Mouse (Mus musculus): ENCODE data around the gene Vapa.

The Vapa gene

DNA sequence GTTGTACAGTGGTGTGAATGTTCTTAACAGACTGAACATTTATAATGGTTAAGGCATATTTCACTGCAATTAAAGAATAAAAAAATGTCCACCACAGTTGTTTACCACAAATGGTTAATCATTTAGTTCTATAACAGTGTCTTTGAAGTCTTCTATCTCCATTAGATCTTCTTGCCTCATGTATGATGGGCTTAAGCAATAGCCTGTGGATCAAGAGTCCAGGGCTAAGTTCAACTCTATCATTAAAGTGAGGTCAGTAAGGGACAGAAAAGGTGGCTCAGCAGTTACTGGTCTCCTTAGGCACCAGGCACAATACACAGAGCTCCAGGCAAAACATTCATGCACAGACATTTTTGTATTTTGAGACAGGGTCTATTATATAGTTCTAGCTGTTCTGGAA lies 9.8 kb upstream of the Vapa start:
- DNase-seq: no peak

- no peak for DNase-seq
Measured at GRCm38 (mm10) chr17:65618431-65618830, 5.1 kb upstream of the Vapa start.

DNA sequence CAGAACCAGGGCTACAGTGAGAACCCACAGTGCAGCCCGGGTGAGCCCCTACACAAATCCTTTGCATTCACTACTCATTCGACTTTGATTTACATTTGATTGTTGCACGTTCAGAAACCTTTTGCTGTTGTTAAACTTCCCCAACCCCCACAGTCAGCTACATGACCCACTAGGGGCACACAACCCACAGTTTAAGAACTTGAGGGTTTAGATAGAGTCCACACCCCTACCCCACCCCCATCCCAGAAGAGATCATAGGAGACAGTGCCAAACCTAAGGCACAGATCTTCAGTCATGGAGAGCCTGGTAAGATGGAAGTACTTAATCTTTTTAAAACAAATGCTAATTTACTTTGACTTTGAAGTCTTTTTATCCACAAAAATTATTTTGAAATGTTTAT lies 2.3 kb upstream of the Vapa start:
- DNase-seq: no peak

- no peak for DNase-seq
Measured at GRCm38 (mm10) chr17:65614431-65614830, 1.1 kb upstream of the Vapa start.

DNA sequence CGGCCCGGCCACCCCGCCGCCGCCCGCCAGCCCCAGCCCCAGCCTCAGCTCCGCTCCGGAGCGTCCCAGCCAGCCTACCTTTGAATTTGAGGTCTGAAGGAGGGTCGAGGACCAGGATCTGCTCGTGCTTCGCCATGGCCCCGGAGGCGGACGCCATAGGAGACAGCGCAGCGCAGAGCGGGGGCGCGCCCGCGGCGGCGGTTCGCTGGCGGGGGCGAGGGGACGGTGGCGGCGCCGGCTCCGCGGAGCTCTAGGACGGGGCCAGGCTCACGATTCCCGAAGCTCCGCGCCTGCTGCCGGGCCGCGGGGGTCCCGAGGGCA lies 253 bp downstream of the Vapa start:
- DNase-seq: no peak

GRCm38 (mm10) chr17:65612391-65613141 lies 789 bp downstream of the Vapa start:
- peak; percentile 51 for DNase-seq

- DNase-seq: no peak
Measured at GRCm38 (mm10) chr17:65611721-65612120, 1.6 kb downstream of the Vapa start.

- no peak for DNase-seq
Measured at GRCm38 (mm10) chr17:65608743-65609142, 4.6 kb downstream of the Vapa start.

- no peak for DNase-seq
Measured at GRCm38 (mm10) chr17:65608312-65608687, 5.1 kb downstream of the Vapa start.

- peak; percentile 24 for DNase-seq
Measured at GRCm38 (mm10) chr17:65607574-65608311, 5.6 kb downstream of the Vapa start.

DNA sequence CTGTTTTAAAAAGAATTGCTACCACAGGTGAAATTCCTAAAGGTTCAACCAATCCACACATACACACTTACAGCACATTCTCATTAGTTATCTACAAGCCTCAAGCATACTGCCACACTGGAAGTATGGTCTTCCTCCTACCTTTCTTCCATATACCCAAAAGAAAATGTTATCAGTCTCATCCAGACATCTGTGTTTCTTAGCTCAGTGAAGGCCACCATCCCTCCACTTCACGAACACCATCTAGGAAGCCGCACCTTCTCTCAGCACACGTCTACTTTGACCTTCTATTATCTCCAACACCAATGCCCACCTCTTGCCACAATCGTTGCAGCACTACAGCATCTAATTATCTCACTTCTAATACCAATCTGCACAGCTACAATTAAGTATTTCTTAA lies 7.3 kb downstream of the Vapa start:
- no peak for DNase-seq

DNA sequence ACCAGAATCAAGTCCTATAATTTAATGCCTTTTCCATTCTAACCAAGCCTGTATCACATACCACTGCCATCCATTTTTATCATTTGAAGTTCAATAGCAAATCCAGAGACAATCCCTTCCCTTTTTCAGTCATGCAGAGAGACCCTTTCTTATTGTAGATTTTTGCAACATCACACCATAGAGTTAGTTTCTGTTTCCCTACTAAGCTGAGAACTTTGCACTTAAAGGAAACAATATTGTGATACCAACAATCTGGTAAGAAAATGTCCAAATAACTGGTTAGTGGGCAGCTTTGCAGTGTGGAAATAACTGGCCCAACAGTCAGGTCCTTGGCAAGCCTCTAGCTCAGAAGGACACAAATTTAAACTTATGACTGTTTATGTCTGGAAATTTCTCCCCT lies 8.5 kb downstream of the Vapa start:
- no peak for DNase-seq

DNA sequence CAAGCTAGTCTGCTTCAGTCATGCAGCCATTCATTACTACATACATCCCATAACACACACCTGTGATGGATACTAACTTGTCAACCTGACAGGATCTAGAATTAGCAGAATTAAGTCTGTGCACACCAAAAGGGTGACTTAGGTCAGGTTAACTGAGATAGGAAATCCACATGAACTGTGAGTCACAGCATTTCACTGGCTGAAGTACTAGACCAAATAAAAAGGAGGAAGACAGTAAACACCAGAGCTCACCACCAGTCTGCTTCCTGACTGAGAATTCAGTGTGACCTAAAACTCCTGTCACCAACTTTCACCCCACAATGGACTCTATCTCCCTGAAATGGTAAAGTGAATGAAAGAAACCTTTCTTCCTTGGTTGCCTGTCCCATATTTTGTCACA lies 9.0 kb downstream of the Vapa start:
- no peak for DNase-seq

DNA sequence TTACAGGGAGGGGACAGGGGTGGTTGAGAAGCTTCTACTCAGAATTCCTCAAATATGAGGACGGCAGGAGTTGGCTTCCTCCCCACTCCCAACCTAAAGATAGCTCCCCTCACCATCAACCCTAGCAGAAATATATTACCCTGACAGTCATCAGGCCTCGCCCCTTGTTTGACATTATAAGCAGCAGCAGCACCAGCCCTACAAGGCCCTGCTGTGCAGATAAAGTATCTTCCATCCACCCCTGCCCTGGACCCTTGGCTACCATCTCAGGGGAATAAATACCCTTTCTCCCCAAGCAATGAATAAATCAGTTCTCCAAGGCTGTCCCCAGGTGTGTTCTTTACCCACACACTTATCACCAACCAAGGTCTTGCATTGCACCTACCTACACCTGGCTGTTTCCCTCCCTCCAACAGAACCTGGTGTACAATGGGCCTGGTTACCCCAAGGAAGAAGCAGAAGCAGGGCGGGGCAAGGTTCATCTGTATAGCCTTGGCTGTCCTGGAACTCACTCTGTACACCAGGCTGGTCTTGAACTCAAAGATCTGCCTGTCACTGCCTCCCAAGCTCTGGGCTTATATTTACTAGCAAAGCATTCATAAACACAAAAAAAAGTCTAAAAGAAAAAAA lies 15.4 kb downstream of the Vapa start:
- DNase-seq: no peak

GRCm38 (mm10) chr17:65594687-65595086 lies 18.7 kb downstream of the Vapa start:
- no peak for DNase-seq

DNA sequence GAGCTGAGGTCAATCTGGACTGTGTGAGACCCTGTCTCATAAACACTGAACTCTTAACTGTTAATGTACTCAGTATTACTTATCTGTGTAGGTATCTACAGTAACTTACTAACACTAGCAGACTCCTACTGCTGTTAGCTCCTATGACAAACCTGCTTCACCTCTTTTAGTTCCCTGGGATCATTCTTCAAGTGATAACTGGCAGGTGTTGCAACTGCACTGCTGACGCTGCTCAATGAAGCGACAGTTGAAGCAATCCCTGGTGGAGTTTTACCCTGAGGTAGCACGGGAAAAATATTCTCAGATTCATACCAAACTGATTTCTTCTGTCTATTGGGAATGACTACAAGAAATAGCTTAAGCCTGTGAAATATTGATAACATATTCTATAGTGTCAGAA lies 26.5 kb downstream of the Vapa start:
- DNase-seq: no peak

DNA sequence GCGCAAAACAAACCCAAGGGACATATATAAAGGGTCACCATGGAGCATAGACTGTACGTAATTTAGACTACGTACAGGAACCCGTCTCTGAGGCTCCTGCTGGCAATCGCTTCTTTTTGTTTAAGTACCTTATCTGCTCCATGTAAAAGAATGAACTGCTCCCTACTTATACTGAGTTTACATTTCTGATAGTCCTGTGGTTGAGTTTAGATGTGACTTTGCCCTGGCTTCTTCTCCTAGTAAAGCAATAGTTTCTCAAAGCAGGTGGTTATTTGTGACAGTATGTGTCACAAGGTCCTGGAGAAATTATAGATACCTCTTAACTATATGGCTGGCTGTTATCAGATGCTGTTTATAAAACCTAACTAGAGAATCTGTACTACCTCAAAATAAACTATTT lies 31.9 kb downstream of the Vapa start:
- no peak for DNase-seq

DNA sequence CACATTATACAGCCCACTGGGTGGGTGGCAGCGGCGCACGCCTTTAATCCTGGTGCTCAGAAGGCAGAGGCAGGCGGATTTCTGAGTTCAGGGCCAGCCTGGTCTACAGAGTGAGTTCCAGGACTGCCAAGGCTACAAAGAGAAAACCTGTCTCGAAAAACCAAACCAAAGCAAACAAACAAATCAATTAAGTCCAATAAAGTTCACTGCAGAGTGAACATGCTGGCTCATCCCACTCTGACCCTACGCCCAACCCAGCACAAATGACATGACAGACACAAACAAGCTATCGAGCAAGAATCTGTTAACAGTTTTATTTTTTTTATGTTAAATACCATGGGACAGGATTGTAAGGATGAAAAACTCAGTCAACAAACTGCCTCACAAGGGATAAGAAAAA lies 33.6 kb downstream of the Vapa start:
- no peak for DNase-seq

DNA sequence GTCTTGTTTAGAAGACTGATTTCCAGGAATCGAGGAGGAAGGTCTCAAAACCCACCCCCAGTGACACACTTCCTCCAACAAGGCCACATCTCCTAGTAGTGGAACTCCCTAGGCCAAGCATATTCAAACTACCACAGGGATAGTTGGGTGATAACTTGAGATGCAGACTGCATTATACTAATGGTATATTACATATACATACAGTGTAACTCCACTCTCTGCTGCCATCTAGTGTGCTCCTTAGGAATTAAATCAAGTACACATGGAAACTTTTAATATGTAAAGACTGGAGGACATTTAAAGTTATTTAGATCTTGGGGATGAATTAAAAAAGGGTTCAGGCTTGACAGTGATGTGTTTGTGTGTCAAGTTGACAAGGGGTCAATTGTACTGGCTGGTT lies 38.0 kb downstream of the Vapa start:
- no peak for DNase-seq

DNA sequence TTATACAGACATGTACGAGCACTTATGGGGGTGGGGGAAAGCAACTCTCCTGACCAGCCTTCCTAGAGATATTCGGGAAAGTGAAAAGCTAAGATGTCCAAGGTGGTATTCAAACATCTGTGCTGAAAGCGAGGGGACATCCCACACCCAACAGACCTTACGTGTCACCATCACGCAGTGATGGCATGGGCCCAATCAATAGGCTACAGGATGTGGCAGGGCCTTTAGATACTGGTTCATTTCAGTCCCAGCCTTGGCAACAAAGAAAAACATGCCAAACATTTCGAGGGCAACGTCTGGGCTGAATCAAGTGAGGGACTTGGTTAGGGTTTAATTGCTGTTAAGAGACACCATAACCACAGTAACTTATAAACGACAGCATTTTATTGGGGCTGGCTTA lies 38.5 kb downstream of the Vapa start:
- DNase-seq: no peak

DNA sequence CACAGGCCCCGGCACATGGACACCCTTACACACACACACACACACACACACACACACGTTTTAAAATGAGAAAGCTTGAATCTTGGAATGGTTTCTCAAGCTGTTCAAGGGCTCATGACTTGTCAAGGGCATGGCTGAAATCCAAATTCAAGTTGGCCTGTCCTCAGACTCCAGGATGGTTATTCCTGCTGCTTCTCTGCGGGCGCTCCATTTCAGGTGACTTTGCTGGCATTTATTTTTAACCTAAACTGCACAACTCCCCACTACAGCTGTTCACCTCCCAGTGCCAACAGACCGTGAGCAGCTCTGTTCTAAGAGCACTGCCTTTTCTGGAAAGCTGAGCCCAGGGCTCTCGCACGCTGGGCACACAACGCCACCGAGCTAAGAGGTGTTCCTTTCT lies 41.5 kb downstream of the Vapa start:
- DNase-seq: peak; percentile 29

DNA sequence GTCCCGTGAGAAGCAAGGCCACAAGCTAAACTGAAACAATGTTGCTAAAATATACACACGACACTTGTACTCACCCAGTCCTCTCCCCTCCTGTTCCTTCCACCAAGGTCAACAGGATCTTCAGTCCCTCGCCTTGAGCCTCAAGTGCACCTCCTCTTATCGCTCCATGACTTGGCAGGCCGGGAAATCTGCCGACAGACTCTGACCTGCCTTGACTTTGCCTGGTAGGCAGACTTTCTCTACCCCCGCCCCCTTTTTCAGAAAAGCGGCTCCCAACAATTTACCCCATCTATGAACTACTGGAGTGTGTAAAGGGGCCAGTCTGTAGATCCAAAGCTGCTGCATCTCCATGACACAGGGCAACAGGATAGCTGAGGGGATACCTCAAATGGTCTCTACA lies 41.9 kb downstream of the Vapa start:
- peak; percentile 42 for DNase-seq

DNA sequence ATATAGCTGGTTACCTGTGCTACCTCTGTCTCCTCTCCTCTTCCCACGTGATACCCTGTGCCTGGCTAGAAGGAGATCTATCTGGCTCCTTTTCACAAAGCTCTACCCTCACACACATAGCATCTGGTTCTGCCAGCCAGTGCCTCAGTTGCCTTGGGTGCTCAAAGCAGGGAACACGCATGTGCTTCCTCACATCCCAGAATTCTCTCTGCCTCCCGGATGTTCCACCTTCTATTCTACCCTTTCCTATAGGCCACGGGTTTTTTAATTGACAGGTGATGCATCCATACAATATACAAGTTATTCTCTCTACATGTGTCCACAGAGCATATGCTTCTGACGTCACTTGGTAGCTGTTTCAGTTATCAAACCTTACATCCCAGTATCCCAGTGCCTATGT lies 49.2 kb downstream of the Vapa start:
- DNase-seq: no peak

DNA sequence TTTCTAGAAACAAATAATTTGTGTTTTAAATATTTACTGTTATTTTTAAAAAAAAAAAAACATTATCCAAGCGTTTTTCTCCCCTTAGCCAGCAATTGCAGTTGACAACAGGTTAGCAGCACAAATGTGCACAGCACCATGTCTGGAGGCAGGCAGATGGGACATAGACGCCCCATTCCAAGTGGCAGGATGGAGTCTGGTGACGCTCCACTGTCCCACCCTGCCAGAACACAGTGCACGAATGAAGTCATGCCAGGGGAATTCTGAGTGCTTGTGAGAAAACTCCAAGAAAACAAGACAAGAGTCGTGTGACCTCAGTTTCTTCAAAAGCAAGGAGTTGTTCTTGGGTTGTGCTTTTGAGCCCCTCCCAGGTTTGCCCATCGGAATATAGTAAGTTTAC lies 50.0 kb downstream of the Vapa start:
- DNase-seq: peak; percentile 41

GRCm38 (mm10) chr17:65562761-65563160 lies 50.6 kb downstream of the Vapa start:
- DNase-seq: peak; percentile 79
